Mouse (Mus musculus): ENCODE measurements around the gene Sult5a1.

Sult5a1 gene

DNA sequence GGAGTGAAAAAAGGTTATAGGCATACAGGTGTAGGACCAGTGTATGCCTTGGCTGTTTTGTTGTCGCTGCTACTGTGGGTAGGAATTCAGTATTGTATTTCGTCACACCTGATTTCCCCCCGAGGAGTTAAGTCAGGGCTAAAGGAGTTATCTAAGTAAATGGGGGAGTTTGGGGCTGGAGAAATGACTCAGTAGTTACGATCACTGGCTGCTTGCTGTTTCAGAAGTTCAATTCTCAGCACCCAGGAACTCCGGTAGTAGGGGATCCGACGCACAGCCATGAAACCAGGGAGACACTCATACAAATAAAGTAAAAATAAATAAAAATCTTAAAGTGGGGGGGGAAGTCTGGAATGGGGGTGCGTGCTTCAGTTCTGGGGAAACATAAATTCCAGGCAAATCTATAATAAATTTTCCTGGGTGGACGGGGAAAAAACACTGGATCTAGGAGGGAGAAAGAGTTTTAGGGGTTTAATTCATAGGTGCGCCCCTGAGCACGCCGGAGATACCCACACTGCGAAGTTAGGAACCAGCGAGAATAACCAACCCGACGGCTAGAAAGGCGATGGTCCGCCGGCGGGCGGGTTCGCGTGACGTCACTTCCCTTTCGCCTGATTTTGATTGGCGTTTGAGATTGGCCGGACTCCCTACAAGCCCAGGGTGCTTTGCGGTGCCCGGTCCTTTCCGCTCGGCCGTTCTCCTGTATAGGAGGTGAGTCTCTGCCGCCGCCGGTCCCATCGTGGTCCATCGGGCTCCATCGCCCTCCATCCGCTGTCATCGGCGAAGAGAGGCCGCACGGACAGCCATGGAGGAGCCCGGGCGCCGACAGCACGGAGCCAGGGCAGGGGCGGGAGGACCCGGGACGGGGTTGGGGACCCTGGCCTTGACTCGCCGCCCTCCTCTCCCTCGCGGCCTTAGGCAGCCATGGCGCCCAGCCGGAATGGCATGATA is 56.1 kb downstream of the Sult5a1 start, which contains the start of gene Rpl13:
Rpl13 (plus strand) TSS at position 616 of the 951 bp plus-strand sequence.
- peak; percentile 97 to 99 for DNase-seq (ENCODE audit: low spot score in 2 of 2)

DNA sequence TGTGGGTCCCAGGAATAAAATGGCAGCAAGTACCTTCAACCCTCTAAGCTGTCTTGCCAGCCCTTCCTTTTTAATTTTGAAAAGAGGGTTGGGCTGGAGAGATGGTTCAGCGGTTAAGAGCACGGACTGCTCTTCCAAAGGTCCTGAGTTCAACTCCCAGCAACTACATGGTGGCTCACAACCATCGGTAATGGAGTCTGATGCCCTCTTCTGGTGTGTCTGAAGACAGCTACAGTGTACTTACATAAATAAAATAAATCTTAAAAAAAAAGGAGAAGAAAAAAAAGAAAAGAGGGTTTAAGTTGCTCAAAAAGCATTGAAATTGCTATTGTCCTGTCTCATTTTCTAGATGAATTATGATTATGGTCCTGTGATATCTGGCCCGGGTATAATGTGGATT is 56.9 kb downstream of the Sult5a1 start:
- no peak for DNase-seq (ENCODE audit: low spot score in 2 of 2)

- DNase-seq (ENCODE audit: low spot score in 2 of 2) = no peak
Observed at GRCm38 (mm10) chr8:123100288-123100687, 57.8 kb downstream of the Sult5a1 start.

- peak in 1 of 2 experiments; percentile 20 for DNase-seq (ENCODE audit: low spot score in 2 of 2)
Observed at GRCm38 (mm10) chr8:123097786-123098584, 60.1 kb downstream of the Sult5a1 start.

DNA sequence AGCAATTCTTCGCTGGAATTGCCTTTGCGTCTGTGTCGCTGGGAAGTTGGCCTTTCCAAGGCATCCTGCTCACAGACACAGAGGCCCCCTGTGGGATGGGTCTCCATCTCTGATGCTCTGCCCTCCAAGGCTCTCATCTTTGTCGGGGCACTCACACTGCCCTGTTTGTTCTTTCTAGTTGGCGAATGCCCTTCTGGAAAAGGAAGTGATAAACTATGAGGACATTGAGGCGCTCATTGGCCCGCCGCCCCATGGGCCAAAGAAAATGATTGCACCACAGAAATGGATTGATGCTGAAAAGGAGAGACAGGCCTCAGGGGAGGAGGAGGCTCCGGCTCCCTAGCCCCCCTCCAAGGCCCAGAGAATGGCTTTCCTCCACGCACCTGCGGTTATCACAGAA is 60.9 kb downstream of the Sult5a1 start:
- DNase-seq (ENCODE audit: low spot score in 2 of 2) = peak in 1 of 2 experiments; percentile 20

Data from right cerebral cortex, adult 2 months (tissue).